ENCODE assay signal across 9 mouse cellular contexts in genomic region chr16:90052905-90053519, GRCm38 (mm10).
DNase-seq lines count a peak whose midpoint lies in the region; ATAC-seq and TF ChIP-seq lines count a peak whose summit lies in the region.
"Had no signal": no experiment of that assay in that cellular context is flagged by ENCODE, and none has a peak within 500 bp of the region (broad histone marks: within the 10 kb centered on the region; RNA-seq: fewer than 3 reads in every experiment).

No protein-coding gene starts in this region.

- no peaks in the 10 kb centered on the region for H3K9me3 ChIP-seq in forebrain, embryonic 11.5 days (ENCODE audit: control insufficient read depth, low read length)
- no peaks in the 10 kb centered on the region for H3K9me3 ChIP-seq in forebrain, embryonic 10.5 days
- H3K9me3 ChIP-seq in liver, embryonic 13.5 days (replicated peaks), result no peaks in the 10 kb centered on the region
- H3K9me3 ChIP-seq in stomach, postnatal 0 days (ENCODE audit: control insufficient read depth, low read length), result no peaks in the 10 kb centered on the region
- H3K9me3 ChIP-seq: limb, embryonic 12.5 days had no signal

- TF ChIP-seq CTCF in stomach, postnatal 0 days (IDR thresholded peaks at IDR 0.05; ENCODE audit: low read depth), result peak; percentile 52

- no peak for DNase-seq in forebrain, embryonic 11.5 days (ENCODE audit: low spot score)
- DNase-seq in forebrain, embryonic 10.5 days (ENCODE audit: extremely low spot score, low spot score), result no peak
- peak; percentile 31 for DNase-seq in right cerebral cortex, adult 18-20 months
- no peak for DNase-seq in right cerebral cortex, postnatal 4 days
- no peak for DNase-seq in liver, embryonic 13.5 days
- peak; percentile 24 for DNase-seq in stomach, postnatal 0 days (ENCODE audit: low spot score)
- DNase-seq in cerebellum, adult 18-20 months, result no peak
- DNase-seq in ovary, postnatal 14 days (ENCODE audit: low spot score), result no peak

- H3K27me3 ChIP-seq in forebrain, embryonic 11.5 days (ENCODE audit: control insufficient read depth, insufficient read depth, low read length), result no peaks in the 10 kb centered on the region
- H3K27me3 ChIP-seq in forebrain, embryonic 10.5 days (ENCODE audit: poor library complexity, severe bottlenecking), result no peaks in the 10 kb centered on the region
- H3K27me3 ChIP-seq in liver, embryonic 13.5 days, result no peaks in the 10 kb centered on the region
- H3K27me3 ChIP-seq in stomach, postnatal 0 days (ENCODE audit: control insufficient read depth, insufficient read depth, low read length), result no peaks in the 10 kb centered on the region
- H3K27me3 ChIP-seq: limb, embryonic 12.5 days had no signal

- H3K4me2 ChIP-seq in forebrain, embryonic 11.5 days (ENCODE audit: low read depth, low read length, severe bottlenecking), result no peak overlapping the region
- H3K4me2 ChIP-seq in liver, embryonic 13.5 days, result no peak overlapping the region
- H3K4me2 ChIP-seq in stomach, postnatal 0 days (replicated peaks; ENCODE audit: low read depth), result no peak overlapping the region
- H3K4me2 ChIP-seq: limb, embryonic 12.5 days had no signal

- H3K4me3 ChIP-seq in forebrain, embryonic 11.5 days (ENCODE audit: low read depth, low read length), result no peak overlapping the region
- no peak overlapping the region for H3K4me3 ChIP-seq in forebrain, embryonic 10.5 days
- H3K4me3 ChIP-seq in liver, embryonic 13.5 days (replicated peaks), result no peak overlapping the region
- H3K4me3 ChIP-seq in stomach, postnatal 0 days (ENCODE audit: low read depth, low read length), result no peak overlapping the region
- H3K4me3 ChIP-seq: limb, embryonic 12.5 days had no signal

- no peak for TF ChIP-seq EP300 in stomach, postnatal 0 days (optimal IDR thresholded peaks at IDR 0.05)

- H3K27ac ChIP-seq in forebrain, embryonic 11.5 days (ENCODE audit: low read depth, low read length), result no peak overlapping the region
- H3K27ac ChIP-seq in forebrain, embryonic 10.5 days, result no peak overlapping the region
- no peak overlapping the region for H3K27ac ChIP-seq in liver, embryonic 13.5 days
- H3K27ac ChIP-seq in stomach, postnatal 0 days (replicated peaks), result no peak overlapping the region
- H3K27ac ChIP-seq: limb, embryonic 12.5 days had no signal

- 76% methylated on average over 14 of the region's 14 CpGs for WGBS in forebrain, embryonic 11.5 days
- 78% methylated on average over 14 of the region's 14 CpGs for WGBS in forebrain, embryonic 10.5 days
- WGBS in liver, embryonic 13.5 days (ENCODE audit: insufficient replicate concordance), result 64% methylated on average over 14 of the region's 14 CpGs
- WGBS in stomach, postnatal 0 days, result 79% methylated on average over 14 of the region's 14 CpGs

- H3K4me1 ChIP-seq in forebrain, embryonic 11.5 days (replicated peaks; ENCODE audit: control insufficient read depth, insufficient read depth, low read length), result no peaks in the 10 kb centered on the region
- peaks cover 12% of the 10 kb centered on the region for H3K4me1 ChIP-seq in forebrain, embryonic 10.5 days
- peaks cover 41% of the 10 kb centered on the region for H3K4me1 ChIP-seq in liver, embryonic 13.5 days (replicated peaks)
- H3K4me1 ChIP-seq in stomach, postnatal 0 days (replicated peaks; ENCODE audit: control insufficient read depth, insufficient read depth), result no peaks in the 10 kb centered on the region

- no peaks in the 10 kb centered on the region for H3K36me3 ChIP-seq in forebrain, embryonic 11.5 days (ENCODE audit: control insufficient read depth, insufficient read depth, low read length)
- H3K36me3 ChIP-seq in forebrain, embryonic 10.5 days (replicated peaks), result peaks cover 16% of the 10 kb centered on the region
- H3K36me3 ChIP-seq in liver, embryonic 13.5 days, result no peaks in the 10 kb centered on the region
- no peaks in the 10 kb centered on the region for H3K36me3 ChIP-seq in stomach, postnatal 0 days (ENCODE audit: control insufficient read depth, insufficient read depth, low read length)

- H3K9ac ChIP-seq in forebrain, embryonic 11.5 days (ENCODE audit: low read length), result no peak overlapping the region
- no peak overlapping the region for H3K9ac ChIP-seq in liver, embryonic 13.5 days
- no peak overlapping the region for H3K9ac ChIP-seq in stomach, postnatal 0 days (ENCODE audit: low read length)
- H3K9ac ChIP-seq: limb, embryonic 12.5 days had no signal

- peak; percentile 74 for ATAC-seq in forebrain, embryonic 11.5 days (replicated peaks; ENCODE audit: low FRiP score)
- peak; percentile 47 for ATAC-seq in liver, embryonic 13.5 days (ENCODE audit: low read depth)
- peak; percentile 64; the same call in 1 of the 2 replicates for ATAC-seq in stomach, postnatal 0 days (ENCODE audit: low FRiP score, low TSS enrichment)

Comparison
In these comparisons a context has a peak if more than half of its experiments do, and no peak if none do; other contexts are left out.
1. DNase-seq: peak in right cerebral cortex, adult 18-20 months (single experiment) and stomach, postnatal 0 days (single experiment); none in forebrain, embryonic 11.5 days (single experiment), forebrain, embryonic 10.5 days (single experiment), right cerebral cortex, postnatal 4 days (single experiment), liver, embryonic 13.5 days (single experiment), cerebellum, adult 18-20 months (0 of 2) and ovary, postnatal 14 days (single experiment).
2. Peak in every context shown above with its lines, with median percentiles within 50 percentile points of each other: ATAC-seq.